Comparison of ENCODE assay signal across 8 mouse cellular contexts in the genomic region with DNA sequence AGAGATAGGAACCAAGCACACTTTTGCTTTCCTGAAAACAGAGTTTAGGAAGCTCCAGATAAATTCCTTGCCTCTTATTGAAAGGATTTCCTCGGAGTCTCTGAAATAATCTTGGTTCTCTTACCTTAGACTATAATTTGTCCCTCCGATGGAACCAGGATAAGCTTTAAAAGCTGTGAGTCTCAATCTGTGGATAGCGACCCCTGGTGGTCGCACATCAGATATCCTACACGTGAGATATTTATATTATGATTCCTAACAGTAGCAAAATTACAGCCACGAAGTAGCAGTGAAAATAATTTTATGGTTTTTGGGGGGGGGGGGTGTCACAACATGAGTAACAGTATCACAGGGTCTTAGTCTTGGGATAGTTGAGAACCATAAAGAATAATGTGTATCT.
A peak's percentile ranks its signal among the peaks of the same experiment; 100 is the strongest.
DNase-seq lines count a peak whose midpoint lies in the region; ATAC-seq and TF ChIP-seq lines count a peak whose summit lies in the region.

No protein-coding gene starts in this region.

- TF ChIP-seq CTCF in heart, postnatal 0 days (IDR thresholded peaks at IDR 0.05; ENCODE audit: low read depth) = peak; percentile 51
- peak; percentile 78 for TF ChIP-seq CTCF in lung, postnatal 0 days (IDR thresholded peaks at IDR 0.05)

- H3K9me3 ChIP-seq in heart, postnatal 0 days (replicated peaks; ENCODE audit: control insufficient read depth, low read length) = no peaks in the 10 kb centered on the region
- no peaks in the 10 kb centered on the region for H3K9me3 ChIP-seq in lung, postnatal 0 days (ENCODE audit: low read length)

- H3K36me3 ChIP-seq in heart, postnatal 0 days (replicated peaks; ENCODE audit: control insufficient read depth, insufficient read depth, low read length) = peaks cover 21% of the 10 kb centered on the region
- no peaks in the 10 kb centered on the region for H3K36me3 ChIP-seq in lung, postnatal 0 days (ENCODE audit: insufficient read depth, low read length)

- 24% methylated on average over 6 of the region's 6 CpGs for WGBS in heart, postnatal 0 days
- 14% methylated on average over 6 of the region's 6 CpGs for WGBS in lung, postnatal 0 days

- no peak overlapping the region for H3K27ac ChIP-seq in heart, postnatal 0 days (ENCODE audit: low read depth)
- peak overlapping the region; percentile 71 for H3K27ac ChIP-seq in brown adipose tissue, adult 24 weeks (replicated peaks; ENCODE audit: low read depth, low read length)
- no peak overlapping the region for H3K27ac ChIP-seq in lung, postnatal 0 days (ENCODE audit: low read length)

- TF ChIP-seq EP300 in heart, postnatal 0 days (IDR thresholded peaks at IDR 0.05; ENCODE audit: low read depth) = no peak
- TF ChIP-seq EP300 in lung, postnatal 0 days (IDR thresholded peaks at IDR 0.05) = no peak

- H3K27me3 ChIP-seq in heart, postnatal 0 days (ENCODE audit: control insufficient read depth, insufficient read depth, low read length) = no peaks in the 10 kb centered on the region
- no peaks in the 10 kb centered on the region for H3K27me3 ChIP-seq in lung, postnatal 0 days (replicated peaks; ENCODE audit: insufficient read depth, low read length)

- DNase-seq in heart, postnatal 0 days (ENCODE audit: low spot score) = no peak
- no peak for DNase-seq in heart, postnatal 25 days (ENCODE audit: low spot score)
- DNase-seq in right cerebral cortex, postnatal 4 days = peak; percentile 75
- no peak for DNase-seq in right cerebral cortex, adult 2 months (ENCODE audit: low spot score in 2 of 2)
- peak; percentile 66 for DNase-seq in lung, postnatal 0 days (ENCODE audit: low spot score)
- DNase-seq in left cerebral cortex, adult 9 months (ENCODE audit: low spot score in 2 of 2) = no peak
- no peak for DNase-seq in layer of hippocampus, postnatal 36 days

- H3K4me3 ChIP-seq in heart, postnatal 0 days (ENCODE audit: low read depth, low read length) = no peak overlapping the region
- no peak overlapping the region for H3K4me3 ChIP-seq in brown adipose tissue, adult 24 weeks (ENCODE audit: insufficient read depth, low read depth, low read length)
- no peak overlapping the region for H3K4me3 ChIP-seq in lung, postnatal 0 days (ENCODE audit: low read depth, low read length)

- ATAC-seq in heart, postnatal 0 days (ENCODE audit: insufficient read depth, low read depth) = no peak
- ATAC-seq in lung, postnatal 0 days = no peak

- no peaks in the 10 kb centered on the region for H3K4me1 ChIP-seq in heart, postnatal 0 days (ENCODE audit: control insufficient read depth, insufficient read depth)
- peaks cover 10% of the 10 kb centered on the region for H3K4me1 ChIP-seq in brown adipose tissue, adult 24 weeks (ENCODE audit: control insufficient read depth, insufficient read depth, insufficient read length, low read length)
- H3K4me1 ChIP-seq in lung, postnatal 0 days (ENCODE audit: insufficient read depth, low read depth, low read length) = no peaks in the 10 kb centered on the region

- no peak overlapping the region for H3K4me2 ChIP-seq in heart, postnatal 0 days (ENCODE audit: low read depth, low read length)
- H3K4me2 ChIP-seq in lung, postnatal 0 days (replicated peaks; ENCODE audit: low read depth, low read length) = no peak overlapping the region

- H3K9ac ChIP-seq in heart, postnatal 0 days (replicated peaks; ENCODE audit: low read depth, low read length) = no peak overlapping the region
- no peak overlapping the region for H3K9ac ChIP-seq in lung, postnatal 0 days (replicated peaks; ENCODE audit: low read depth)

- intact Hi-C loops in heart, postnatal 25 days (cut with DNase I) = loop anchor here (1.0 kb wide), 1 partner anchor 19 kb away; no protein-coding TSS in a partner anchor

Comparison
In these comparisons a context has a peak if more than half of its experiments do, and no peak if none do; other contexts are left out.
1. DNase-seq: peak in right cerebral cortex, postnatal 4 days (single experiment) and lung, postnatal 0 days (single experiment); none in heart, postnatal 0 days (single experiment), heart, postnatal 25 days (single experiment), right cerebral cortex, adult 2 months (0 of 2), left cerebral cortex, adult 9 months (0 of 2) and layer of hippocampus, postnatal 36 days (0 of 2).